Mouse (Mus musculus) heart, adult 2 months (tissue): ENCODE results near the gene D7Ertd443e.

Experiments
- CTCF ChIP-seq: fragments of 200-600 bp; IDR thresholded peaks from 2 replicates; pipeline ENCODE4 v1.8.1; 2022; ENCODE audit warnings: antibody characterized with exemption, mild to moderate bottlenecking, moderate library complexity
- POLR2A ChIP-seq: fragments of 200-500 bp; IDR thresholded peaks from 2 replicates; pipeline ENCODE4 v1.6.1; 2011; ENCODE audit warnings: mild to moderate bottlenecking, low read depth, low read length, control low read depth; ENCODE audit not compliant: insufficient read depth

GRCm38 (mm10) chr7:134237356-134237755, 148.1 kb downstream of the D7Ertd443e start:
- TF ChIP-seq CTCF = no peak
- no peak for TF ChIP-seq POLR2A
